Mouse (Mus musculus) heart, postnatal 36 days (tissue): ENCODE measurements around the gene Bhlhe41. TPM values are rescaled to one million over a fixed set of nuclear protein-coding genes. Genes with fewer than 3 reads are reported as not detected.

ENCODE experiments used
- total RNA-seq, 2 experiments: library from RNA; stranded (reverse); gene quantifications; 2 replicates each; pipeline ENCODE4 v1.2.3; 2021

Bhlhe41 gene
- total RNA-seq, 2 experiments from 2014 or later = 18.9 to 28.6 TPM

Other genes starting within 250 kb of the Bhlhe41 start
- gene Tuba3b, start 249.8 kb downstream of the Bhlhe41 start, total RNA-seq = under 1 TPM in 1 of 2 experiments, not detected in 1; 0.38 TPM
- 10 to 100 TPM; 48.9 to 51.9 TPM for gene Rassf8, start 118.8 kb downstream of the Bhlhe41 start, total RNA-seq
- 100 to 1,000 TPM; 131 to 132 TPM for gene Sspn, start 66.1 kb upstream of the Bhlhe41 start, total RNA-seq